Mouse (Mus musculus) C2C12 (cell line): ENCODE measurements around the gene Rhof. TPM values are rescaled to one million over a fixed set of nuclear protein-coding genes. Genes with fewer than 3 reads are reported as not detected.

ENCODE experiments used
- H3K27me3 ChIP-seq: one replicate; pipeline ENCODE4 v1.6.1; 2011; ENCODE audit not compliant: control insufficient read depth, insufficient read depth, insufficient read length
- H3K36me3 ChIP-seq: one replicate; pipeline ENCODE4 v1.6.1; 2011; ENCODE audit not compliant: control insufficient read depth, insufficient read depth
- H3K4me3 ChIP-seq: one replicate; pipeline ENCODE4 v1.5.1; 2011; ENCODE audit warnings: mild to moderate bottlenecking, control low read depth; ENCODE audit not compliant: poor library complexity, insufficient read depth, severe bottlenecking
- H3K79me2 ChIP-seq: one replicate; pipeline ENCODE4 v1.6.1; 2011; ENCODE audit not compliant: control insufficient read depth, insufficient read depth
- H3K79me3 ChIP-seq: one replicate; pipeline ENCODE4 v1.6.1; 2011; ENCODE audit warnings: low read depth, control low read depth
- H3ac ChIP-seq: one replicate; pipeline ENCODE3; 2011; ENCODE audit warnings: low read depth; ENCODE audit not compliant: control insufficient read depth, insufficient read length
- CEBPB ChIP-seq: IDR thresholded peaks from one replicate; pipeline ENCODE4 v1.6.1; 2011; ENCODE audit warnings: low read depth, mild to moderate bottlenecking, control low read depth, moderate library complexity
- CTCF ChIP-seq: IDR thresholded peaks from one replicate; pipeline ENCODE4 v1.5.1; 2011; ENCODE audit not compliant: control insufficient read depth, insufficient read depth, insufficient read length
- FOSL1 ChIP-seq: IDR thresholded peaks from one replicate; pipeline ENCODE4 v1.8.0; 2011; ENCODE audit warnings: mild to moderate bottlenecking, low read length; ENCODE audit not compliant: poor library complexity, insufficient read depth, severe bottlenecking
- MAX ChIP-seq: IDR thresholded peaks from one replicate; pipeline ENCODE4 v1.6.1; 2011; ENCODE audit warnings: mild to moderate bottlenecking, control low read depth
- MYOD1 ChIP-seq: IDR thresholded peaks from one replicate; pipeline ENCODE4 v1.6.1; 2011; ENCODE audit warnings: low read depth; ENCODE audit not compliant: control insufficient read depth, insufficient read length
- MYOG ChIP-seq: IDR thresholded peaks from one replicate; pipeline ENCODE4 v1.6.1; 2011; ENCODE audit not compliant: control insufficient read depth, insufficient read length; ENCODE audit errors: extremely low read depth
- USF1 ChIP-seq: IDR thresholded peaks from one replicate; pipeline ENCODE4 v1.6.1; 2011; ENCODE audit warnings: low read depth, mild to moderate bottlenecking, control low read depth, moderate library complexity
- polyA plus RNA-seq: library from polyadenylated mRNA; unstranded; fragments of >200 nt; fragmentation: generic; extraction: Trizol; gene quantifications from one replicate; pipeline ENCODE4 v1.2.1, GENCODE M21; 2012; ENCODE audit warnings: missing spikeins

The Rhof gene
- polyA plus RNA-seq, 1 experiment = 1.9 TPM

GRCm38 (mm10) chr5:123134186-123134874 lies 1.8 kb upstream of the Rhof start:
- H3ac ChIP-seq = no peak overlapping the region
- TF ChIP-seq MYOD1 = peak; percentile 6
- TF ChIP-seq MAX = no peak
- H3K79me2 ChIP-seq = peaks cover 26% of the 10 kb centered on the region
- H3K4me3 ChIP-seq = no peak overlapping the region
- peaks cover 4% of the 10 kb centered on the region for H3K79me3 ChIP-seq
- no peaks in the 10 kb centered on the region for H3K27me3 ChIP-seq
- H3K36me3 ChIP-seq = peaks cover 8% of the 10 kb centered on the region

- H3K36me3 ChIP-seq = peaks cover 8% of the 10 kb centered on the region
- peaks cover 3% of the 10 kb centered on the region for H3K79me3 ChIP-seq
Observed at GRCm38 (mm10) chr5:123133784-123134143, 1.3 kb upstream of the Rhof start.

GRCm38 (mm10) chr5:123133083-123133783 lies 741 bp upstream of the Rhof start:
- no peaks in the 10 kb centered on the region for H3K27me3 ChIP-seq

More at GRCm38 (mm10) chr5:123133784-123134143, 1.3 kb upstream of the Rhof start:
- TF ChIP-seq CEBPB = no peak
- TF ChIP-seq MYOD1 = no peak
- no peak for TF ChIP-seq USF1
- TF ChIP-seq MAX = no peak
- Histone ChIP-seq H3ac (no peak overlapping the region), H3K79me2 (peaks cover 21% of the 10 kb centered on the region), H3K4me3 (no peak overlapping the region), H3K27me3 (no peaks in the 10 kb centered on the region)

GRCm38 (mm10) chr5:123130814-123131148 lies 1.7 kb downstream of the Rhof start:
- no peak overlapping the region for H3K4me3 ChIP-seq
- peaks cover 2% of the 10 kb centered on the region for H3K79me2 ChIP-seq
- H3K27me3 ChIP-seq = no peaks in the 10 kb centered on the region
- no peaks in the 10 kb centered on the region for H3K79me3 ChIP-seq
- TF ChIP-seq CTCF = no peak
- no peak for TF ChIP-seq MYOG
- no peak for TF ChIP-seq MYOD1
- no peak for TF ChIP-seq CEBPB
- no peak for TF ChIP-seq USF1
- no peak overlapping the region for H3ac ChIP-seq
- peaks cover 2% of the 10 kb centered on the region for H3K36me3 ChIP-seq

More at GRCm38 (mm10) chr5:123133083-123133783, 741 bp upstream of the Rhof start:
- Histone ChIP-seq H3K79me2 (peaks cover 20% of the 10 kb centered on the region), H3K36me3 (peaks cover 8% of the 10 kb centered on the region), H3K4me3 (no peak overlapping the region), H3K79me3 (peaks cover 3% of the 10 kb centered on the region), H3ac (no peak overlapping the region)
- TF ChIP-seq CTCF (peak; percentile 93), MYOG (no peak), FOSL1 (no peak), MYOD1 (no peak), CEBPB (peak; percentile 23), USF1 (no peak), MAX (no peak)

- H3K79me2 ChIP-seq = no peaks in the 10 kb centered on the region
- no peak for TF ChIP-seq CEBPB
- no peak for TF ChIP-seq MAX
- no peak for TF ChIP-seq CTCF
- TF ChIP-seq MYOD1 = no peak
- TF ChIP-seq USF1 = no peak
- TF ChIP-seq MYOG = no peak
- TF ChIP-seq FOSL1 = no peak
- peaks cover 2% of the 10 kb centered on the region for H3K36me3 ChIP-seq
- no peak overlapping the region for H3K4me3 ChIP-seq
- no peaks in the 10 kb centered on the region for H3K79me3 ChIP-seq
- no peak overlapping the region for H3ac ChIP-seq
- no peaks in the 10 kb centered on the region for H3K27me3 ChIP-seq
Observed at GRCm38 (mm10) chr5:123130030-123130813, 2.3 kb downstream of the Rhof start.
